Mouse (Mus musculus) ovary, postnatal 36 days (tissue): Measurements from ENCODE around the gene Cops7a.
A peak's percentile ranks its signal among the peaks of the same experiment; 100 is the strongest.

ENCODE experiments used
- DNase-seq: peaks from one replicate; pipeline ENCODE4 v3.0.0; 2022; ENCODE audit warnings: low spot score, mixed read lengths

Gene Cops7a

DNA sequence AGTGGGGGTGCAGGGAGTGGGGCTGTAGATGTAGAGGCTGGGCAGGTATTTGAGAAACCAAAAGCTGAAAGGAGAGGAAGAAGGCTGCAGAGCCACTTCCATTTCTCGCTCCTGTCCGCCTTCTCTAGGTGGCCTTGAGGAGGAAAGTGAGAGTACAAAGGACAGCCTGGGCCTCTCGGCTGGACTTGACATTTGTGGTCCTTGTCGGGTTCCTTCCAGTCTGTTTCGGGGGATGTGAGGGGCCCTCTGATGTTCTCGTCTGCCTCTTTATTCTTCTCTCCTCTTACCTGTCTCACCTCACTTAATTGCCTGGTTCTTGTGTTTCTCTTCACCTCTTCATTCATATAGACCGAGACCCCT lies 47.0 kb downstream of the Cops7a start:
- no peak for DNase-seq

DNA sequence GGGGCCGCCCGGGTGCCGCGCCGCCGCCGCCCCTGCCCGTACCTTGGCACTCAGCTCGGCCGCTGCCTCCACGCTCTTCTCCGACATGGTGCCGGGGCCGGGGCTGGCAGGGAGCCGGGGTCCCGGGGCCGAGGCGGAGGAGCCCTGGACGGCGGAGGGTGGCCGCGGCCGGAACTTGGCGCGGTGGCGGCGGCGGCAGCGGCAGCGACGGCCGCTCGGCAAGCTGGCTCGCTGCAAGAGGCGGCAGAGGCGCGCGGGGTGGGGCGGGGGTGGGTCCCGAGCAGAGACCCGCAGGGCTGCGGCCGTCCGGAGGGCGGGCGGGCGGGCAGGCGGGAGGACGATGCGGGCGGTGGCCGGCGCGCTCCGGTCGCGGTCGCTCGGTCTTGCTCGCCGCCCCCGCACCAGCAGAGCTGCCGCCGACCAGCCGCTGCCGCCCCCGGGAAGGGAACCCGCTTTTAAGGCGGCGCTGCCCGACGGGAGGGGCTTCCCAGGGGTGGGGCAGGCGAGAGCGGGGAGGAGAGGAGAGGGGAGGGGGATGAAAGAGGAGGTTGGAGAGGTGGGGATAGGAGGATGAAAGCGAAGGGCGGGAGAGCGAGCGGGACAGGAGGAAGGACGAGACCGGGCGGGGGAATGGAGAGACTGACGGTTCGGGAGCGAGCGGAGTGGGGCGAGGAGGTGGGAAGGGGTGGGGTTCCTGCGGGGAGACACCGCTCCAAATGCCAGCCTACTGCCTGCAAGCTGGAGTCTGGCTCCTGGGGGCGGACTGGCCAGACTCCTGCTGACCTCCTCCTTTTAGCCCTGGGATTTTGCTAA lies 47.6 kb downstream of the Cops7a start:
- DNase-seq: peak; percentile 96

DNA sequence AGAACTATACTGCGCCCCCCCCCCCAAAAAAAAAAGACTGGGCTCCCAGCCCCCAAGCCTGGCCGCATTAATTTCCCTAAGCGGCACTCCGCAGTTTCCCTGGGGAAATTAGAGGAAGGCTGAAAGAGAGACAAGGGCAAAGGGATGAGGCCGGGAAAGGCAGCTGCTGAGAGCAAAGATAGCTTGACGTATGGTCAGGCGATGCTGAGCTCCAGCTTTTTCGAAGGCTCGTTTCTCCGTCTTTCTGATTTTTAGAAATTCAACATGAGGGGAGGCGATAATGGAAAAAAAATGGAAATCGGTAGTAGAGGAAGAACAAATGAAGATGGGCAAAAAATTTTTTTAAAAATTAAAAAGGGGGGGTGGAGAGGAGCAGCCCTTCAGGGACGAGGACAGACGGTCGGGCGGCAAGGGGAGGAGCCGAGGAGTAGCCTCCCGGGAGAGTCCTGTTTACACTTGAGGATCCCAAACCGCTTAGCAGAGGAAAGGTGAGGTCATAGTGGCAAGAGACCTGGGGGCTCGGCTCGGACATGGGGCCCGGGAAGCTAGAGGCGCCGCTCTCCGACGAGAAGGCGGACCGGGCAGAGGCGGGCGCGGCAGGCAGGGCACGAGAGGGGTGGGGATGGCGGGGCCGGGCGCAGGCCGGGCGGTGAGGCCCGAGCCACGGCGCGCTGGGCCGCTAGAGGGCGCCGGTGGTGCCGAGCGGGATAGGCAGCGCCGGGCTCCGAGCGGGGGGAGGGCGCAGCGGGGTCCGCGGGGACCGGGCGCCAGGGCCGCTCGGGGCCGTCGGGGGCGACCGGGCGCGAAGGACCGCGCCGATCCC lies 48.4 kb downstream of the Cops7a start:
- DNase-seq: peak; percentile 94

DNA sequence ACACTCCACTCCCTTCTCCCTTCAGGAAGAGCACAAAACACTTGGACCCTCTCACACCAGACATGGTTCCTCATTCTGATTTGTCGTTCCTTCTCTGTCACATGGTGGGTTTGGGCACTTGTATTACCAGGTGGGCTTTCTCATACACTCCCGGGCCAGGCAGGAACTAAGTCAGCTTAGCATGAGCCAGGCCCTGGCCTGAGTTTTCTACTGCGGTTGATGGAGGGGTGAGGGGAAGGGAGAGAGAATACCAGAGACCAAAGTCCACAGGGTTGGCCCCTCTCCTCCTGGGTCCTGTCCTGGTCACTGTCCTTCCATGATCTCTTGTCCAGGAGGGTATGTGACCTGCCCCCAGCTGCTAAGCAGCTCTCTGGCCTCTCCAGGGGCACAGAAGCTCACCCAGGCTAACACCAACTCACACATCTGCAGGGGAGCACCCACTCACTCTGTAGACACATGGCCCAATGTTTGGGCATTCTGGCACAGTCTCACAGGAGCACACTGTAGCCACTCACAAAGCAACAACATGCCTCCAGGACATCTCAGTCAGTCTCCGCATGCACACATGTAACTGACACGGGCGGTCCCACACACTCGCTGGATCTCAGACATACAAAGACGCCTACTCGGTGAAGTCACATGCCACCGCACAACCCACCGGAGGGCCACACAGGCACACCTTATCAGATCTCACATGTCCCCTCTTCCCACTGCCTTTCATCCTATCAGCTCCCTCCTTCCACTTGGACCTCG lies 49.2 kb downstream of the Cops7a start:
- no peak for DNase-seq

DNA sequence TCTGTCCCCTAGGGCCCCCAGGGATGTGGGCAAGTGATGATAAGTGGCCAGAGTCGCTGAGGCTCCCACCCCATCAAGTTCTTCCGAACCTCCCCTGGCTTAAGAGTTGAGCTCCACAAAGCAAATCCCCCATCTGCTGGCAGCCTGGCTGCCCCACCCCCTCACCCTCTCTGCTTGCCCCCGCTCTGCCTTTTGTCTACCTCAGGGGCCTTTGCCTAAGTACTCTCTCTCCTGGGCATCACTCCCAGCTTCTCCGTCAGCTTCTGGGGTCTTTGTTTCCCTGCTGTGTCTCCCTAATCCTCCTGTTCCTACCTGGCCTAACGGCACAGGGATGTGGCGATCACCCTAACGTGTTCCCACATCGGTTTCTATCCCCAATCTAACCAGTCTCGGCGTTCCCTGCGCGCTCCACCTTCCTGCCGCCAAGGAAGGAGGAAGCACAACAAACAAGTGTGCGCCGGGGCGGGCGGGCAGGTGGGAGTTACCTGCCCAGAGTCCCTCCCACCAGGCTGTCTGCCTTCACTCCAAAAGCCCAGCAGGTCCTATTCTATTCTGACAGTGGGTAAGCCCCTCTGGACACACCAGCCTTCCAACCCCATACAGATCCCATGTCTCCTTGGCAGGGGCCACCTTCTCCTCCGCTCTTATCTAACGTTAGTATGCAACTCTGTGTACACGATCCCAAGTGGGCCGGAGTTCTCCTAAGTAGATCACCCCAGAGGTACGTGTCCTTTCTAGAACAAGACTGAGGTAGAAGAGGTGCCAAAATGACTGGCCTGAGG lies 50.0 kb downstream of the Cops7a start:
- DNase-seq: no peak

DNA sequence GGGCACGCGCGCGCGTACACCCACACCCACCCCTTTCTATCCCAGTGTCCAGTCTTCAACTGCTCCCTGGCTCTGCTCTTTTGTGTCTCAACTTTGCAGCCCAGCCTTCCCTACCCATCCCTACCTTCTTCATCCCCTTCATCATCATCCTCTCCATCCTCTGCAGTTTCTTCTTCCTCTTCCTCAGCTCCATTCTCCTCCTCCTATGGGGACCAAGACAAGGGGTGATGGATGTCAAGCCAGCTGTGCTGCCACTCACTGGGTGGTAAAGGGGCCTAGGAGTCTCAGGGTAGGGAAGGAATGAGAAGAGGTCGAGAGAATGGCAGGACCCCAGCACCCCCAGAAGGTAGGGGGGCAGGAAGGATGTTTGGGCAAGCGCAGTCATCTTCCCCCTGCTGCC lies 50.8 kb downstream of the Cops7a start:
- DNase-seq: no peak

DNA sequence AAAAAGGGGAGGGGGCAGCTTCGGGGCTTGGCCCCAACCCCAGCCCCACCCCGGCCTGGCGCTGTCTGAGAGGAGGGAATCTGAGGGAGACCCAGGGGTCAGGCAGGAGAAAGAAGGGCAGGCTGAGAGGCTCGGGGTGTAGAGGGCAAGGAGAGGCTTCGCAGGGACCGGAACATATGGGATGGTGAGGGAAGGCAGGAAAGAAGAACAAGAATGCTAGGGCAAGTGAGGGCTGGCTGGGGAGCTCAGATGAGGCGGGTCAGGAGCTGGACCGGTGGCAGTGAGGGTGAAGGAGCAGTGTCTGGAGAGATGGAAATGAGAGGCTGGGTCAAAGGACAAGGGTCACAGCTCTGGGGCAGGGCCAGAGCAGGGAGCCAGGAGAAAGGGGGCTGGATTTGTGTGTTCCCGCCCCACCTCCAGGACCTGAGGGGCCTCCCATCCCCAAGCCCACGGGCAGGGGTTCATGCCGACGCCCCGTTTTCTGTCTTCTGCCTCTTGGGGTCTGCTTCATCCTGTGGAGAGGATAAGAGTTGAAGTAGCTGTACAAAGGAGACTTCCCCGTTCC lies 51.5 kb downstream of the Cops7a start:
- no peak for DNase-seq

DNA sequence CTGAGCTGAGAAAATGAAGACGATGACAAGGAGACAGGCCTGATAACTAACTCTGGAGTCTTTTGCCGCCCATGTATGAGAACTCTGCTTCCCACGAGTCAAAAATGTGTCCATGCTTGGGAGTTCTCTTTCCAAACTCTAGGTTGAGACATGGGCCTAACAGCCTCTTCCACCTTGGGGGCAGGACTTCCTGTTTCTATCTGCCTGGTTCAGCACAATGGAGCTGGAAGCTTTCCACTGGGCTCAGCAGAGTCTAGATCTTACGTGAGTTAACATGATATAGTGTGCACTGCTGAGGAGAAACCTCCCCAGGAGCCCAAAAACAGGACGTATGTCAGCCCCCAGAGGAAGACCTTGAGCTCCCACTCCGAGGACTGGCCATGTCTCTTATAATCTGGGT lies 52.1 kb downstream of the Cops7a start:
- no peak for DNase-seq

DNA sequence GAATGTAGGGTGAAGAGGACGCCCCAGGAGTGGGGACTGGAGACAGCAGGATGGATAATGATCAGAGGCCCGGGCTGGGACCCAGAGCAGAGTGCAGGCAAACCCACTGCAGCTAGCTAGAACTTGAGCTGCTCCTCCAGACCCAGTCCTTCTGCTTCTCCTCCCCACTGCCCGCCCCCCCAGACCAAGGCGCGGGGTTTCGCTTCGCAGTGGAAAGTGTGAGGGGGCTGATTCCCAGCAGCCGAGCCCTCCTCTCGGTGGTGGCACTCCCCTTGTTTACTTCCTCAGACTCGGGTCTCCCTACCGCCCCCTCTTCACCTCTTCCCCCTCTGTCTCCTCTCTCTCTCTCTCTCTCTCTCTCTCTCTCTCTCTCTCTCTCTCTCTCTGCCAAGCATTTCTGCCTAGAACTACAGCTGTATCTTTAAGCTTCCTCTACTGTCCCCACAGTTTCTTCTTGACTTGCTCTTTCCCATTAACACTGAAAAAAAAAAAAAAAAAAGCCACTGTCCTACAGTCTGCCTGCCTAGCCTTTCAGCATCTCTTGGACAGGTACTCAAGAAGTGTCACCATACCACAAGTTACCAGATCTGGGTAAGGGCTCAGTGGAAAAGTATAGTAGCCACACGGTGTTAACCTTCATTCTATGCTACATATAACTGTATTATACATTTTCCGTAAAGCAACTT lies 53.7 kb downstream of the Cops7a start, which contains the start of gene Lag3:
Lag3 (minus strand) TSS at position 173 of the 686 bp plus-strand sequence.
- no peak for DNase-seq

DNA sequence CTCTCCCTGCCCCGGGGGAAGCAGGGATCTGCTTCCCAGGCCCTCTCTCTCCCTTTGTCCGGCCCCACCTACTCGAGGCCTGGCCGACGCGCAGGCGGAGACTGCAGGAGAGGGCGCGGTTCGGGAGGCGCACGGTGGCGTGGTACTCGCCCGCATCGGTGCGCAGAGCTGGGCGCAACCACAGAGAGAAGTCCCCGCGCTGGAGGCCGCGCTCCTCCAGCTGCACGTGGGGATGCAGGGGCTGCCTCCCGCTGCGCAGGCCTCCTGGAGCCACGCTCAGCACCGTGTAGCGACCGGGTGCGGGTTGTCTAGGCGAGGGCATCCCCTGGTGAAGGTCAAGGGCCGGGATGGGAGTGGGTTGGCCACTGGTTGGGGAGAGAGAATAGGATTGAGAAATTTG lies 55.3 kb downstream of the Cops7a start:
- DNase-seq: no peak
